Mouse (Mus musculus): ENCODE results near the gene Hdac1.

DNA sequence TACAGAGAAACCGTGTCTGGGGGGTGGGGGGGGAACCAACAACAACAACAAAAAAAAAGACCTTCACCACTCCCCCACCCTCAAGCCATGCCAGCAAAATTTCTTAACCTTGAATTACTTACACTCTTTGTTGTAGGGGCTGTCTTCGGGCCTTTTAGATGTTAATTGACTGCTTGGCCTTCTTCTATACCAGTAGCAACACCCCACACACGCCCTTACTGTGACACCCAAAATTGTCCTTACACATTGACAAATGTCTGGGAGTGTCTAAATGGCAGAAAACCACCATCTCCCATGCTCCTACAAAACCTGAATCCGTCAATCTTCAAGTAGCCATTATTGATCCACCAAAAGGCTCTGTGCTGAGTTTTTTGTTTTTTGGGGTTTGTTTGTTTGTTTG is 1.6 kb upstream of the Hdac1 start:
- TF ChIP-seq POLR2A (IDR thresholded peaks at IDR 0.05; ENCODE audit: control insufficient read depth, extremely low read depth, insufficient read depth, low read length, poor library complexity) (no peak), CTCF (IDR thresholded peaks at IDR 0.05; ENCODE audit: borderline replicate concordance, control insufficient read depth, extremely low read depth, insufficient read depth, low read length, poor library complexity) (no peak)
